Mouse (Mus musculus) lung, embryonic 14.5 days (tissue): ENCODE data around the gene 4930453N24Rik. TPM values are rescaled to one million over a fixed set of nuclear protein-coding genes. Genes with fewer than 3 reads are reported as not detected.

Experiments used
- ATAC-seq: fragments of 200-750 bp; cut with Nextera tagmentation; 2 replicates; pipeline ENCODE4 v1.8.0; 2017; ENCODE audit warnings: mild to moderate bottlenecking, moderate TSS enrichment, moderate library complexity; ENCODE audit not compliant: insufficient read depth
- DNase-seq: peaks from one replicate; pipeline ENCODE4 v3.0.0-alpha.2; 2015
- H3K27ac ChIP-seq: fragments of 300-500 bp; sonication (generic); 2 replicates; pipeline ENCODE4 v1.5.1; 2014; ENCODE audit warnings: low read depth, mild to moderate bottlenecking, moderate library complexity
- H3K27me3 ChIP-seq: fragments of 300-500 bp; sonication (generic); 2 replicates; pipeline ENCODE4 v1.6.1; 2014; ENCODE audit warnings: low read length, control low read depth; ENCODE audit not compliant: insufficient read depth
- H3K36me3 ChIP-seq: fragments of 300-500 bp; sonication (generic); 2 replicates; pipeline ENCODE4 v1.6.1; 2014; ENCODE audit warnings: control low read depth; ENCODE audit not compliant: insufficient read depth
- H3K4me1 ChIP-seq: fragments of 300-500 bp; sonication (generic); 2 replicates; pipeline ENCODE4 v1.6.1; 2014; ENCODE audit warnings: antibody characterized with exemption, control low read depth; ENCODE audit not compliant: insufficient read depth
- H3K4me2 ChIP-seq: fragments of 300-500 bp; sonication (generic); 2 replicates; pipeline ENCODE4 v1.6.1; 2014; ENCODE audit warnings: mild to moderate bottlenecking
- H3K4me3 ChIP-seq: fragments of 300-500 bp; sonication (generic); 2 replicates; pipeline ENCODE4 v1.5.1; 2014; ENCODE audit warnings: low read depth, low read length
- H3K9ac ChIP-seq: fragments of 300-500 bp; sonication (generic); 2 replicates; pipeline ENCODE4 v1.6.1; 2014
- H3K9me3 ChIP-seq: fragments of 300-500 bp; sonication (generic); 2 replicates; pipeline ENCODE4 v1.6.1; 2016; ENCODE audit warnings: low read depth, low read length, control low read depth
- CTCF ChIP-seq: IDR thresholded peaks from 2 replicates; pipeline ENCODE4 v1.5.1; 2016; ENCODE audit warnings: antibody characterized with exemption, low read depth
- WGBS: fragments of 180-500 bp; shearing (Covaris S2); extraction: QIAGEN DNeasy Blood & Tissue Kit; methylation state at CpG from one replicate; pipeline ENCODE4 v1.1.7; 2014; 5-methylcytosine and 5-hydroxymethylcytosine counted together
- polyA plus RNA-seq: library from polyadenylated mRNA; unstranded; fragments of >200 nt; fragmentation: Nextera tagmentation; extraction: Ambion mirVana; gene quantifications from 2 replicates; pipeline ENCODE4 v1.2.1, GENCODE M21; 2014

4930453N24Rik gene
- polyA plus RNA-seq, 1 experiment from 2014 or later: 28.8 TPM

DNA sequence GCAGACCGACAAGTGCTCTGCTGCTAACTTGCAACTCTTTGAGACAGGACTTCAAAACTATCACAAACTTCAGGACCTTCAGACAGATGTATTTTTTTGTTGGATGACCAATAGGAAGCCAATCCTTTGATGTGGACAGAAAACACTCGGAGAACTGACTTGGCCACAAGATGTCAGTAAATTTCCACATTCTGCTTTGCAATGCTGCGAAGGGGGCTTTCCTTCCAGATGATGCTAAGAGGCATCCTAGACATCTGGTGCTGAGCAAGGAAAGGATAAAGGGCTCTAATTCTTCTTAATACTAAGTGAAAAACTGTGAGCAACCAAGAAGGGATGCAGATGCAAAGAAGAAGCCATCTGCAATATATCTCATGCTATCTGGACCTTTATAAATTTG, 16.2 kb downstream of the 4930453N24Rik start:
- Histone ChIP-seq H3K4me2 (no peak overlapping the region), H3K4me3 (no peak overlapping the region), H3K27ac (no peak overlapping the region), H3K9me3 (no peaks in the 10 kb centered on the region; the same call in 1 of the 2 replicates), H3K9ac (no peak overlapping the region), H3K4me1 (no peaks in the 10 kb centered on the region), H3K27me3 (no peaks in the 10 kb centered on the region), H3K36me3 (no peaks in the 10 kb centered on the region)
- peak; percentile 66 for TF ChIP-seq CTCF
- WGBS: 29% methylated on average over 3 of the region's 3 CpGs
- DNase-seq (peak; percentile 87), ATAC-seq (peak; percentile 52; the same call in 1 of the 2 replicates)

DNA sequence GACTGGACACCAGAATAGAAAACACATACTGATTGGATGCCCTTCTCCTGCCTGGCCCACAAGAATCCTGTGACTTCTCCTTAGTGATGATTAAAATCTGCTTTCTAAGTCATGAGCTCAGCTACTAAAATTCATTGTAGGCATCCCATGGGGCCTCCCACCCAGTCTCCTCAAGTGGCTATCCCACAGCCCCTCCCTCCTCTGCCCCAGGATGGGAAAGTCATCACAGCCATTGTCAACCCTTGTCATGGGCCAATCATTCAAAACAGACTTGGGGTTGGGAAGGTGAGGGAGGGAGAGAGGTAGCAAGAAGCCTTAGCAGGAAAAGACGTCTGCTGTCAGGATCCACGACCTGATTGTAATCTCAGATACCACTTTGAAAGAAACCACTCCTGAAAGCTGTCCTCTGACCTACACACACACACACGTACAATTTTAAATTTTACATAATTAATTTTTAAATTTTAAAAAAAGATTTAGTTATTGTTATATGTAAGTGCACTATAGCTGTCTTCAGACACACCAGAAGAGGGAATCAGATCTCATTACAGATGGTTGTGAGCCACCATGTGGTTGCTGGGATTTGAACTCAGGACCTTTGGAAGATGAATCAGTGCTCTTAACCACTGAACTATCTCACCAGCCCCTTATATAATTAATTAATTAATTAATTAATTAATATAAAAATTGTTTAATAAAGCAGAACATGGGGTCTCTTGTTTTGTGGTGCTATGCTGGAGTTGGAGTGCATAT, 16.8 kb downstream of the 4930453N24Rik start:
- no peak overlapping the region for H3K4me3 ChIP-seq
- no peak overlapping the region for H3K4me2 ChIP-seq
- no peak for TF ChIP-seq CTCF
- DNase-seq: no peak
- H3K9me3 ChIP-seq: no peaks in the 10 kb centered on the region; the same call in 1 of the 2 replicates
- 47% methylated on average over 3 of the region's 3 CpGs for WGBS
- no peaks in the 10 kb centered on the region for H3K27me3 ChIP-seq
- no peak overlapping the region for H3K9ac ChIP-seq
- H3K4me1 ChIP-seq: no peaks in the 10 kb centered on the region
- no peak overlapping the region for H3K27ac ChIP-seq
- ATAC-seq: no peak
- no peaks in the 10 kb centered on the region for H3K36me3 ChIP-seq

DNA sequence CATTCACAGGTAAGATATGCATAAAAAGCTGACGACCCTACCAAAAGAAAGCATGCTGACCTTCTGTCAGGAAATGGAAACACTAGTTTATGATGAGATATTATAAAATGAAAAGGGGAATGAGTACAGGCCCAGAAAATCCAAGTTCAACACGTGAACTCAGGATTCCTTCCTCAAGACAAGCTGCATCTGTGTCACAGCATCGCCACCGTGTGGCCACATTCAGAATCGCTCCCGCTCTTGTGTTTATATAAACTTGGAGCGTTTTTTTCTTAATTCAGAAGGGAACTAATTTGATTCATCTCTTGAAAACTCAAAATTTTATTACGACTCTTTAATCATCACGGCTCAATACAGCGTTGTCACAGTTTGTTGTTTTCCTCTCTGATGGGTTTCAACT, 22.7 kb downstream of the 4930453N24Rik start:
- no peak overlapping the region for H3K4me2 ChIP-seq
- peak; percentile 93 for TF ChIP-seq CTCF
- H3K9ac ChIP-seq: no peak overlapping the region
- H3K9me3 ChIP-seq: no peaks in the 10 kb centered on the region
- 7% methylated on average over 10 of the region's 10 CpGs for WGBS
- DNase-seq: peak; percentile 96
- H3K27me3 ChIP-seq: no peaks in the 10 kb centered on the region
- no peaks in the 10 kb centered on the region for H3K4me1 ChIP-seq
- no peak overlapping the region for H3K4me3 ChIP-seq
- H3K36me3 ChIP-seq: no peaks in the 10 kb centered on the region
- no peak overlapping the region for H3K27ac ChIP-seq
- no peak for ATAC-seq

DNA sequence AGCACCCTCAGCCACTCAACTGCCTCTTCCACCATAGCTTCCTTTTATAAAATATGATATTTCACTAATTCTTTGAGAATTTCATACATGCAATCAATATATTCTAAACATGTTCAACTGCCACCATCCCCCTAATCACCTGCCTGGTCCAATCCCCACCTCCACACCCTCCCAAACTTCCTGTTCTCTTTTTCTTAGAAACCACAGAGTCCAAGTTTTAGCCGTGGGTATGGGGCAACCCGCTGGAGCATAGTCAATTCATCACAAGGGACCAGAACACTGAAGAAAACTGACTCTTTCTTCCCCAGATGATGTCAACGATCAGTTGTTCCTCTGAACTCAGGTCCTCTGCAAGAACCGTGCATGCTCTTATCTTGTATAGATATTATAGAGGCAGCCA, 25.9 kb downstream of the 4930453N24Rik start:
- H3K27ac ChIP-seq: no peak overlapping the region
- H3K4me2 ChIP-seq: no peak overlapping the region
- 84% methylated on average over 4 of the region's 4 CpGs for WGBS
- H3K36me3 ChIP-seq: no peaks in the 10 kb centered on the region
- H3K27me3 ChIP-seq: no peaks in the 10 kb centered on the region
- ATAC-seq (no peak), DNase-seq (no peak)
- no peak overlapping the region for H3K9ac ChIP-seq
- no peak for TF ChIP-seq CTCF
- H3K4me3 ChIP-seq: no peak overlapping the region
- no peaks in the 10 kb centered on the region for H3K9me3 ChIP-seq
- no peaks in the 10 kb centered on the region for H3K4me1 ChIP-seq

DNA sequence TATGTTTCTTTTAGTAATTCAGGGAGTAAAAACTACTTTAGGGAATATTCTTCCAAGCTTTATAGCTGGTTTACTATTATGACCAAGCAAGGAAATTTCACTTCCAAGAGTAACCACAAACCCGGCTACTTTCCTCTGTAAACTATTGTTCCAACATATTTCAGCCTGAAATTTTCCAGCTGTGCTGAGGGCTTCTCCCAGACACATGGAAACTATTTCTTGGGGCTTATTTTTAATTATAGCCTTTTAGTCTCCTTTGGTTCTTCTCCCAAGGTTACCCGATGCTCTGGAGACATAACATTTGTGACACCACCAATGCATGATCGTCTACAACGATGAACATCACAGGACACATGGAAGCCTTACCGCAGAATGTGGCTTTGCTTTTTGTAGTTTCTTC, 33.7 kb downstream of the 4930453N24Rik start:
- ATAC-seq (no peak), DNase-seq (peak; percentile 24)
- H3K9me3 ChIP-seq: no peaks in the 10 kb centered on the region
- H3K9ac ChIP-seq: no peak overlapping the region
- H3K27me3 ChIP-seq: no peaks in the 10 kb centered on the region
- no peak overlapping the region for H3K4me2 ChIP-seq
- H3K27ac ChIP-seq: no peak overlapping the region
- H3K4me3 ChIP-seq: no peak overlapping the region
- 72% methylated on average over 5 of the region's 5 CpGs for WGBS
- H3K4me1 ChIP-seq: no peaks in the 10 kb centered on the region
- TF ChIP-seq CTCF: no peak
- H3K36me3 ChIP-seq: no peaks in the 10 kb centered on the region

DNA sequence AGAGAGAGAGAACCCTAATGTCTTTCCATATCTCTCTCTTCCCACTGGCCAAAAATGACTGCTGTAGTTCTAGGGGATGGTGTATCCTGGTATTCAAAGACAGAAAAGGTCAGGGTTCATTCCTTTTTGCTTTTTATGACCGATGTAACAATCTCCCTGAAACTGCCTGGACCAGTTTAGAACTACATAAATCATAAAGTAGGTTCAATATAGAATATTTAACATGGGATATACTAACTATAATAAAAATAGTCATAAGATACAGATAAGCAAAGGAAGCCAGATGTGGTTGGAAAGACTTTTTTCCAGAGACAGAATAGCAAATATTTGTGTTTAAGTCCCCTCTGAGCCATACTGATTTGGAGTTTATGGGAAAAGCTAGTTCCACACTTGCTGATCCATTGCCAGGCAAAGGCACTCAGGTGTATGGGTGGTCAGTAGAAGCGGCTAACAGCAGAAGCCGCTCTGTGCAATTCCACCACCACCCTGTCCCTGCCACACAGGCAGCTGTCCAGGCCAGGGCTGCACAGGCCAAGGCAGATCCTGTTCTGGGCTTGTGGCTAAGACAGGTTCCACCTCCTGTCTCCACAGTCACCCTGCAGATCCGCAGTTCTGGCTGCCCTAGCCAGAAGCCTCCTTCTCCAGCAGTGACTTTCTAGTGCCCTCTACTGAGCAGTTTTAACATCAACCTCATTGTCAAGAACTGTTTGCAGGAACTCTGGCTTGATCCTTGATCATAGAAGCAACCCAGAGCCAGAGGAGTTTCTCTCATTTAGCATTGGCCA, 47.5 kb downstream of the 4930453N24Rik start:
- no peak overlapping the region for H3K27ac ChIP-seq
- no peaks in the 10 kb centered on the region for H3K27me3 ChIP-seq
- WGBS: 31% methylated on average over 4 of the region's 4 CpGs
- DNase-seq (peak; percentile 87), ATAC-seq (peak; percentile 81)
- peak; percentile 82 for TF ChIP-seq CTCF
- H3K4me2 ChIP-seq: no peak overlapping the region
- no peak overlapping the region for H3K9ac ChIP-seq
- no peaks in the 10 kb centered on the region for H3K9me3 ChIP-seq
- no peaks in the 10 kb centered on the region for H3K36me3 ChIP-seq
- H3K4me3 ChIP-seq: no peak overlapping the region
- H3K4me1 ChIP-seq: no peaks in the 10 kb centered on the region

DNA sequence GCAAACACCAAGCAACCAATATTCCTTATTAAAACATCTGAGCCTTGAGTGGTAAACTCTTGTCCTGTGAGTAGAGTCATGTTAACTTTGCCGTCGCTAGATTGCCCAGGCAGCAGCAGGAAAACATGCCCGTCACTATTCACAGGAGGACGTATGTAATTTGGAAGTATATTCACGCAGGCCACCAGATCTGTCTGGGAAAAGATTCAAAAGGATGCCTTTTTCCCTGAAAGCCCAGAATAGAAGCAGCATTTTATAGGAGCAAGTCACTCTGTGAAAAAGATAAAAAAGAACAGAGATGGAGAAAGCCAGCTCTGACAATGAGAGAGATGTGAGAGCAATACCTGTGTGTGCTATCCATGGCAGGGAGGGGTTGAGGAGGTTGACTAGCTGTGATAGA, 49.4 kb downstream of the 4930453N24Rik start:
- 70% methylated on average over 5 of the region's 5 CpGs for WGBS
- Histone ChIP-seq H3K9me3 (no peaks in the 10 kb centered on the region), H3K9ac (no peak overlapping the region), H3K4me1 (no peaks in the 10 kb centered on the region), H3K4me2 (no peak overlapping the region), H3K27me3 (no peaks in the 10 kb centered on the region), H3K36me3 (no peaks in the 10 kb centered on the region), H3K27ac (no peak overlapping the region), H3K4me3 (no peak overlapping the region)
- DNase-seq (no peak), ATAC-seq (no peak)
- TF ChIP-seq CTCF: no peak
